Mouse (Mus musculus) layer of hippocampus, postnatal 14 days (tissue): Measurements from ENCODE around the gene F2rl3. TPM values are rescaled to one million over a fixed set of nuclear protein-coding genes. Genes with fewer than 3 reads are reported as not detected.

Source experiments
- DNase-seq, 2 experiments: peaks; one replicate each; pipeline ENCODE4 v3.0.0; 2021 to 2022; ENCODE audit warnings: low spot score in 2 of 2, mixed read lengths in 1 of 2
- total RNA-seq, 2 experiments: library from RNA; stranded (reverse); gene quantifications; 2 replicates each; pipeline ENCODE4 v1.2.3; 2021

The F2rl3 gene
- total RNA-seq, 2 experiments from 2014 or later: 0.18 TPM; not detected in 1

GRCm38 (mm10) chr8:72762306-72762705, 626 bp downstream of the F2rl3 start:
- DNase-seq: no peak

DNA sequence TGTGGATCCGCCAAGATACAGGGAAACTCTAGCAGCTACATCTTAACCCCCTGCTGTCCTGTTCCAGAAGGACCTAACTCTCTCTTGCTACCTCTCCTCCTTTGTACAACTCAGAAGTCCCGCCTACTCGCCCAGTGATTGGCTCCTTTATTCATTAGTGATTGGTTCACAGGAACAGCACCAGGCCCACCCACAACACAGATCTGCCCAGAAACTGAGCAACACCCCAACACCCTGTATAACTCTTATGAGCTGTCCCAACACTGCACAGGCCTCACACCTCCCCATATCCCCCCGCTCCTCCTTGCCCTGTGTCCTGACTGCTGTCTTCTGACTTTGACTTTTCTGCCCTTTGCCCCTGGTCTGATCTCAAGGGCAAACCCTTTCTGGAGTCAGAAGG, 4.0 kb downstream of the F2rl3 start:
- no peak for DNase-seq

DNA sequence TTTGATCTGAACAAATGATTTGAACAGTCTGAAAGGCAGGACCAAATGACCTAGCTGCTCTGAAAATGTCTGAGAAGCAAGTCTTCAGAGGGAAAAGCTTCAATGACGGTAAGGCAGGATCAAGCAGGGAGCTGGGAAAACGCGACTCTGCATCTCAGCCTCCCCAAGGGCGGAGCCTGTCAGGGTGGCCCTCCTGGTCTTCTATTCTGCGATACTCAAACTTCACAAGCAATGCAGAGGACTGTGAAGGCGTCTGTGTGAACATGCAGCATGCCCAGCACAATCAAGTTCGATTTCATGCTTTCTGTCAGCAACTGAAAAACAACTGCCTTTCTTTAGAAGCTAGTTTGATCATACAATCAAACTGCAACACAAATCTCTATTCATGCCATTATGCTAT, 5.1 kb downstream of the F2rl3 start:
- no peak for DNase-seq

- no peak for DNase-seq
These were observed 16.1 kb downstream of the F2rl3 start for GRCm38 (mm10) chr8:72777797-72778196.

DNA sequence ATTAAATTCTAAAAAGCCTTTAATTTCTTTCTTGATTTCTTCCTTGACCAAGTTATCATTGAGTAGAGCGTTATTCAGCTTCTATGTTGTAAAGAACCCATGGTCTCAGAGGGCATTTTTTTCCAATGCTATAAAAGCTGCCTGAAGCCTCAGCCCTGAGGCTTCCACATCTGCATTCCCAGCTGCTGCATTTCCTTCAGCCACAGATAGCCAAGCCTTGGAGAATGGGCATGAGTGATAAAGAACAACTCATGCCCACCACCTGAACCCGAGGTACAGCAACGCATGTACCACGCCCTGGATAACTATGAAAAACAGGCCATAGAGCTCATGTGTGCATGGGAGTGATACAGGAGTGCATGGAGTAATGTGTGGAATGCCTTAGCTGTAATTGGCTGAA, 19.0 kb downstream of the F2rl3 start:
- no peak for DNase-seq

- DNase-seq: no peak
These were observed 39.9 kb downstream of the F2rl3 start for GRCm38 (mm10) chr8:72801583-72801982.

- no peak for DNase-seq
These were observed 51.0 kb downstream of the F2rl3 start for GRCm38 (mm10) chr8:72812690-72813089.

Other genes with a start within 250 kb of the F2rl3 start
- 1 to 10 TPM; 9.5 TPM for gene Med26, start 213.6 kb upstream of the F2rl3 start, total RNA-seq
- 100 to 1,000 TPM; 112 to 118 TPM for gene Smim7, start 190.8 kb upstream of the F2rl3 start, total RNA-seq
- 100 to 1,000 TPM; 117 to 128 TPM for gene Tmem38a, start 189.8 kb upstream of the F2rl3 start, total RNA-seq
- gene Nwd1, start 115.2 kb upstream of the F2rl3 start, total RNA-seq: 10 to 100 TPM; 41.8 to 46.6 TPM
- 100 to 1,000 TPM; 158 to 162 TPM for gene Sin3b, start 38.6 kb upstream of the F2rl3 start, total RNA-seq